Mouse (Mus musculus): ENCODE measurements around the gene Eml5.

- TF ChIP-seq CTCF (IDR thresholded peaks at IDR 0.05; ENCODE audit: low read depth), result no peak
- no peak for TF ChIP-seq EP300 (IDR thresholded peaks at IDR 0.05; ENCODE audit: low read depth)
These were observed 135.0 kb downstream of the Eml5 start for GRCm38 (mm10) chr12:98766241-98766640.
